12 mouse cellular contexts compared by ENCODE assay signal in genomic region chr7:75754587-75755499, GRCm38 (mm10).
DNase-seq lines count a peak whose midpoint lies in the region; ATAC-seq and TF ChIP-seq lines count a peak whose summit lies in the region.
"Had no signal": no experiment of that assay in that cellular context is flagged by ENCODE, and none has a peak within 500 bp of the region (broad histone marks: within the 10 kb centered on the region; RNA-seq: fewer than 3 reads in every experiment).

No protein-coding gene starts in this region.

- no peaks in the 10 kb centered on the region for H3K9me3 ChIP-seq in ES-Bruce4 (replicated peaks; ENCODE audit: control insufficient read depth, insufficient read depth, low read length, poor library complexity, severe bottlenecking)
- H3K9me3 ChIP-seq in ES-E14 (ENCODE audit: control insufficient read depth, insufficient read depth, low read depth, low read length) = no peaks in the 10 kb centered on the region
- H3K9me3 ChIP-seq in hindbrain, embryonic 12.5 days (replicated peaks) = no peaks in the 10 kb centered on the region
- no peaks in the 10 kb centered on the region for H3K9me3 ChIP-seq in midbrain, embryonic 14.5 days (ENCODE audit: control insufficient read depth, low read length)
- H3K9me3 ChIP-seq: stomach, embryonic 15.5 days had no signal

- H3K4me1 ChIP-seq in ES-Bruce4 (ENCODE audit: control insufficient read depth, insufficient read depth, low read length) = peaks cover 20% of the 10 kb centered on the region
- H3K4me1 ChIP-seq in ES-E14 (ENCODE audit: control insufficient read depth in 2 of 2, insufficient read depth in 2 of 2, low read length in 2 of 2, poor library complexity in 1 of 2) = peaks cover 13 to 39% of the 10 kb centered on the region in 2 experiments
- peaks cover 24% of the 10 kb centered on the region for H3K4me1 ChIP-seq in hindbrain, embryonic 12.5 days
- peaks cover 8% of the 10 kb centered on the region; the same call in 1 of the 2 replicates for H3K4me1 ChIP-seq in midbrain, embryonic 14.5 days (ENCODE audit: control insufficient read depth, insufficient read depth, low read length)
- H3K4me1 ChIP-seq: stomach, embryonic 15.5 days had no signal

- in situ Hi-C loops in ES-E14 (cut with MboI; ENCODE audit: low sequenced_read_pairs in 2 of 2, unreplicated experiment in 2 of 2) = no loop called here

- TF ChIP-seq EP300 in ES-Bruce4 (IDR thresholded peaks at IDR 0.05; ENCODE audit: insufficient read depth, low read depth, low read length) = peak; percentile 66; the same call in 1 of the 2 replicates

- H3K27me3 ChIP-seq in ES-Bruce4 (ENCODE audit: control insufficient read depth, insufficient read depth, low read length, poor library complexity, severe bottlenecking) = no peaks in the 10 kb centered on the region
- H3K27me3 ChIP-seq in hindbrain, embryonic 12.5 days = no peaks in the 10 kb centered on the region
- no peaks in the 10 kb centered on the region for H3K27me3 ChIP-seq in midbrain, embryonic 14.5 days (ENCODE audit: control insufficient read depth, insufficient read depth, low read length)
- H3K27me3 ChIP-seq: stomach, embryonic 15.5 days had no signal

- DNase-seq in ES-E14 (ENCODE audit: low read depth, low spot score) = peak; percentile 47
- DNase-seq in midbrain, embryonic 14.5 days = peak; percentile 19
- no peak for DNase-seq in frontal cortex, postnatal 25 days (ENCODE audit: low spot score in 2 of 2)
- DNase-seq in cerebellum, postnatal 4 days (ENCODE audit: low spot score in 2 of 2) = no peak
- no peak for DNase-seq in adrenal gland, postnatal 14 days
- DNase-seq: gastrocnemius, postnatal 36 days; lung, postnatal 14 days had no signal

- 28% methylated on average over 8 of the region's 8 CpGs for WGBS in hindbrain, embryonic 12.5 days
- 21% methylated on average over 8 of the region's 8 CpGs for WGBS in midbrain, embryonic 14.5 days

- no peak overlapping the region for H3K4me2 ChIP-seq in hindbrain, embryonic 12.5 days (replicated peaks)
- no peak overlapping the region for H3K4me2 ChIP-seq in midbrain, embryonic 14.5 days (ENCODE audit: low read length)
- H3K4me2 ChIP-seq: stomach, embryonic 15.5 days had no signal

- no peak for TF ChIP-seq POLR2A in ES-Bruce4 (IDR thresholded peaks at IDR 0.05; ENCODE audit: insufficient read depth, low read length)

- ATAC-seq in hindbrain, embryonic 12.5 days (ENCODE audit: low FRiP score) = peak; percentile 71
- ATAC-seq in midbrain, embryonic 14.5 days (ENCODE audit: low FRiP score, low TSS enrichment) = peak; percentile 26; the same call in 1 of the 2 replicates
- no peak for ATAC-seq in erythroid progenitor cell, adult 5-6 weeks (replicated peaks; ENCODE audit: low FRiP score, poor library complexity, severe bottlenecking)
- ATAC-seq: inflammation-experienced regulatory T-cells, adult 6 months had no signal

- H3K36me3 ChIP-seq in ES-Bruce4 (ENCODE audit: control insufficient read depth, insufficient read depth, low read length, poor library complexity, severe bottlenecking) = no peaks in the 10 kb centered on the region
- peaks cover 4% of the 10 kb centered on the region; the same call in 1 of the 2 replicates for H3K36me3 ChIP-seq in ES-E14 (ENCODE audit: control insufficient read depth, insufficient read depth, low read length, poor library complexity, severe bottlenecking)
- peaks cover 16% of the 10 kb centered on the region for H3K36me3 ChIP-seq in hindbrain, embryonic 12.5 days
- peaks cover 9% of the 10 kb centered on the region for H3K36me3 ChIP-seq in midbrain, embryonic 14.5 days (ENCODE audit: control insufficient read depth, insufficient read depth, low read length)

- TF ChIP-seq CTCF in ES-Bruce4 (IDR thresholded peaks at IDR 0.05; ENCODE audit: low read depth, low read length) = no peak

- H3K9ac ChIP-seq in ES-Bruce4 (ENCODE audit: low read depth, poor library complexity, severe bottlenecking) (no peak overlapping the region), ES-E14 (ENCODE audit: insufficient read depth, low read depth, low read length, poor library complexity, severe bottlenecking) (no peak overlapping the region)
- H3K9ac ChIP-seq in hindbrain, embryonic 12.5 days = no peak overlapping the region
- H3K9ac ChIP-seq in midbrain, embryonic 14.5 days (replicated peaks; ENCODE audit: low read length) = no peak overlapping the region
- H3K9ac ChIP-seq: stomach, embryonic 15.5 days had no signal

- H3K4me3 ChIP-seq in ES-Bruce4 (ENCODE audit: low read depth, low read length) = no peak overlapping the region
- H3K4me3 ChIP-seq in ES-E14 (ENCODE audit: insufficient read depth in 1 of 2, low read depth in 1 of 2, low read length in 2 of 2, poor library complexity in 1 of 2, severe bottlenecking in 1 of 2) = no peak overlapping the region
- H3K4me3 ChIP-seq in hindbrain, embryonic 12.5 days = no peak overlapping the region
- no peak overlapping the region for H3K4me3 ChIP-seq in midbrain, embryonic 14.5 days (replicated peaks; ENCODE audit: low read depth, low read length)
- H3K4me3 ChIP-seq: stomach, embryonic 15.5 days had no signal

- H3K27ac ChIP-seq in ES-Bruce4 (ENCODE audit: insufficient read depth, low read length) (0 out of 2 replicates have a peak overlapping the region, but pooled peaks have one; percentile 41), ES-E14 (ENCODE audit: insufficient read depth, low read depth, low read length, poor library complexity, severe bottlenecking) (peak overlapping the region; percentile 50)
- peak overlapping the region; percentile 55; the same call in 1 of the 2 replicates for H3K27ac ChIP-seq in hindbrain, embryonic 12.5 days
- peak overlapping the region; percentile 52; the same call in 1 of the 2 replicates for H3K27ac ChIP-seq in midbrain, embryonic 14.5 days (replicated peaks; ENCODE audit: low read depth, low read length)
- H3K27ac ChIP-seq: stomach, embryonic 15.5 days had no signal

TF ChIP-seq in ES-E14, 5 proteins besides CTCF, POLR2A, EP300 and RAD21:
- TF ChIP-seq MAFK (IDR thresholded peaks at IDR 0.05; ENCODE audit: insufficient read depth, low read depth, low read length) (no peak), HCFC1 (IDR thresholded peaks at IDR 0.05; ENCODE audit: borderline replicate concordance, insufficient read depth, low read length) (no peak), CHD2 (IDR thresholded peaks at IDR 0.05; ENCODE audit: low read depth, low read length) (no peak), ZNF384 (IDR thresholded peaks at IDR 0.05; ENCODE audit: low read depth, low read length) (no peak), ZC3H11A (IDR thresholded peaks at IDR 0.05; ENCODE audit: borderline replicate concordance, low read depth, low read length) (no peak)

Comparison
In these comparisons a context has a peak if more than half of its experiments do, and no peak if none do; other contexts are left out.
1. DNase-seq: peak in ES-E14 (single experiment) and midbrain, embryonic 14.5 days (single experiment); none in frontal cortex, postnatal 25 days (0 of 2), cerebellum, postnatal 4 days (0 of 2) and adrenal gland, postnatal 14 days (single experiment).
2. Peak in every context shown above with its lines, with median percentiles within 50 percentile points of each other: H3K27ac ChIP-seq.